Mouse (Mus musculus): ENCODE results near the gene Prss2. TPM values are rescaled to one million over a fixed set of nuclear protein-coding genes. Genes with fewer than 3 reads are reported as not detected.

Prss2 gene
- polyA plus RNA-seq, 1 experiment from 2014 or later: not detected

- WGBS: 74% methylated on average over 1 of the region's 1 CpGs
- no peak for DNase-seq (ENCODE audit: low spot score)
Measured at GRCm38 (mm10) chr6:41548286-41548685, 26.7 kb downstream of the Prss2 start.

GRCm38 (mm10) chr6:41553356-41554010, 31.9 kb downstream of the Prss2 start:
- Histone ChIP-seq H3K4me2 (replicated peaks) (no peak overlapping the region), H3K27ac (no peak overlapping the region), H3K9ac (no peak overlapping the region), H3K36me3 (replicated peaks; ENCODE audit: control insufficient read depth, insufficient read depth) (no peaks in the 10 kb centered on the region), H3K4me3 (replicated peaks; ENCODE audit: low read length) (no peak overlapping the region), H3K27me3 (ENCODE audit: control insufficient read depth, insufficient read depth, low read length) (no peaks in the 10 kb centered on the region), H3K4me1 (replicated peaks; ENCODE audit: control insufficient read depth, insufficient read depth, low read length) (no peaks in the 10 kb centered on the region), H3K9me3 (ENCODE audit: control insufficient read depth, low read length) (no peaks in the 10 kb centered on the region)
- ATAC-seq (ENCODE audit: low FRiP score) (no peak), DNase-seq (ENCODE audit: low spot score) (no peak)
- WGBS: 87% methylated on average over 5 of the region's 5 CpGs

More at GRCm38 (mm10) chr6:41548286-41548685, 26.7 kb downstream of the Prss2 start:
- no peak overlapping the region for H3K9ac ChIP-seq
- no peak overlapping the region for H3K4me3 ChIP-seq (replicated peaks; ENCODE audit: low read length)
- H3K27ac ChIP-seq: no peak overlapping the region
- no peak for ATAC-seq (ENCODE audit: low FRiP score)
- H3K9me3 ChIP-seq (ENCODE audit: control insufficient read depth, low read length): no peaks in the 10 kb centered on the region
- H3K4me1 ChIP-seq (replicated peaks; ENCODE audit: control insufficient read depth, insufficient read depth, low read length): peaks cover 7% of the 10 kb centered on the region; the same call in 1 of the 2 replicates
- H3K4me2 ChIP-seq (replicated peaks): no peak overlapping the region
- no peaks in the 10 kb centered on the region for H3K36me3 ChIP-seq (replicated peaks; ENCODE audit: control insufficient read depth, insufficient read depth)
- no peaks in the 10 kb centered on the region for H3K27me3 ChIP-seq (ENCODE audit: control insufficient read depth, insufficient read depth, low read length)

GRCm38 (mm10) chr6:41554295-41555169, 32.9 kb downstream of the Prss2 start:
- Histone ChIP-seq H3K9me3 (ENCODE audit: control insufficient read depth, low read length) (no peaks in the 10 kb centered on the region), H3K4me3 (replicated peaks; ENCODE audit: low read length) (no peak overlapping the region)
- ATAC-seq (ENCODE audit: low FRiP score): no peak

GRCm38 (mm10) chr6:41556389-41556788, 34.8 kb downstream of the Prss2 start:
- no peak overlapping the region for H3K9ac ChIP-seq
- peak; percentile 73 for DNase-seq (ENCODE audit: low spot score)
- no peaks in the 10 kb centered on the region for H3K9me3 ChIP-seq (ENCODE audit: control insufficient read depth, low read length)
- no peak overlapping the region for H3K27ac ChIP-seq
- H3K4me3 ChIP-seq (replicated peaks; ENCODE audit: low read length): no peak overlapping the region
- ATAC-seq (ENCODE audit: low FRiP score): peak; percentile 51; the same call in 1 of the 2 replicates
- no peaks in the 10 kb centered on the region for H3K27me3 ChIP-seq (ENCODE audit: control insufficient read depth, insufficient read depth, low read length)
- no peaks in the 10 kb centered on the region for H3K4me1 ChIP-seq (replicated peaks; ENCODE audit: control insufficient read depth, insufficient read depth, low read length)
- no peaks in the 10 kb centered on the region for H3K36me3 ChIP-seq (replicated peaks; ENCODE audit: control insufficient read depth, insufficient read depth)
- H3K4me2 ChIP-seq (replicated peaks): no peak overlapping the region

More at GRCm38 (mm10) chr6:41554295-41555169, 32.9 kb downstream of the Prss2 start:
- no peak for DNase-seq (ENCODE audit: low spot score)
- no peaks in the 10 kb centered on the region for H3K27me3 ChIP-seq (ENCODE audit: control insufficient read depth, insufficient read depth, low read length)
- WGBS: 89% methylated on average over 7 of the region's 7 CpGs
- H3K4me1 ChIP-seq (replicated peaks; ENCODE audit: control insufficient read depth, insufficient read depth, low read length): no peaks in the 10 kb centered on the region
- H3K36me3 ChIP-seq (replicated peaks; ENCODE audit: control insufficient read depth, insufficient read depth): no peaks in the 10 kb centered on the region
- H3K9ac ChIP-seq: no peak overlapping the region
- H3K27ac ChIP-seq: no peak overlapping the region
- no peak overlapping the region for H3K4me2 ChIP-seq (replicated peaks)

DNA sequence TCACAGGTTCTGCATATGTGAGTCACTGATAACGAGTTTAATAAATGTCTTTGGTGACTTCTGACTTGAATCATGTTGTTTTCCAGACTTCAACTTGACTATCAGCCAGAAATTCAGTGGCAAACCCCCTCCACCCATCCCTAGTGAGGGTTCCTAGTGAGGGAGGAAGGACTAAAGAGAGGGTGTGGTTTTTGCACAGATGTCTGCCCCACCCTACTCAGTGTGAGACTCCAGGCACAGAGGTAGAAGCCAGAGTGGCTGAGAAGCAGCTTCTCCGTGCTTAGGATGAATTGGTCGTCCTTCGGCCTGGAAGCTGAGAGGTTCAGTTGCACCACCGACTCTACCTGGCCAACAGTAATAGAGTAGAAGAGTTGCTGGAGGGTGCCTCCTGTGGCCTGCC, 35.9 kb downstream of the Prss2 start:
- 82% methylated on average over 5 of the region's 5 CpGs for WGBS
- no peak overlapping the region for H3K4me3 ChIP-seq (replicated peaks; ENCODE audit: low read length)
- DNase-seq (ENCODE audit: low spot score): no peak
- ATAC-seq (ENCODE audit: low FRiP score): no peak
- H3K4me2 ChIP-seq (replicated peaks): no peak overlapping the region
- no peak overlapping the region for H3K27ac ChIP-seq
- no peaks in the 10 kb centered on the region for H3K36me3 ChIP-seq (replicated peaks; ENCODE audit: control insufficient read depth, insufficient read depth)
- no peak overlapping the region for H3K9ac ChIP-seq
- H3K9me3 ChIP-seq (ENCODE audit: control insufficient read depth, low read length): no peaks in the 10 kb centered on the region
- no peaks in the 10 kb centered on the region for H3K4me1 ChIP-seq (replicated peaks; ENCODE audit: control insufficient read depth, insufficient read depth, low read length)
- H3K27me3 ChIP-seq (ENCODE audit: control insufficient read depth, insufficient read depth, low read length): no peaks in the 10 kb centered on the region

DNA sequence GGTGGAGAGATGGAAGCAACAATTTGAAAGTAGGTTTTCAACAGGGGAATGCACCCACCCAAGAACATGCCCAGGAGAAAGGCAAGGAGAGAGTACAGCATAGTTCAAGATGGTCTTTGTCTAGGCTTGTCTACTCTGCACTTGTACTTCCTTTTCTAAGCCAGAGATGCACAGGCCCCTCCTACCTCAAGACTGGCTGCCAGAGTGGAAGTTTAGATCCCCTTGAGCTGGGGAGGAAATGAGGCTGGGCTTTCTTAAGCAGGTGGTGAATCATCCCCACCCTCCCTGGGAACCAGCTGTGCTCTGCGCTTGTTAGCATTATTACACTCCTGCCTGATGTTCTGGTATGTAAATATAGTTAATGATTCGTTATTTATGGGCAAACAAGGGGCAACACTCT, 36.7 kb downstream of the Prss2 start:
- DNase-seq (ENCODE audit: low spot score) (no peak), ATAC-seq (ENCODE audit: low FRiP score) (no peak)
- H3K9me3 ChIP-seq (ENCODE audit: control insufficient read depth, low read length): no peaks in the 10 kb centered on the region
- WGBS: 50% methylated on average over 2 of the region's 2 CpGs
- H3K27me3 ChIP-seq (ENCODE audit: control insufficient read depth, insufficient read depth, low read length): no peaks in the 10 kb centered on the region
- no peak overlapping the region for H3K27ac ChIP-seq
- no peaks in the 10 kb centered on the region for H3K4me1 ChIP-seq (replicated peaks; ENCODE audit: control insufficient read depth, insufficient read depth, low read length)
- H3K9ac ChIP-seq: no peak overlapping the region
- no peaks in the 10 kb centered on the region for H3K36me3 ChIP-seq (replicated peaks; ENCODE audit: control insufficient read depth, insufficient read depth)
- H3K4me3 ChIP-seq (replicated peaks; ENCODE audit: low read length): no peak overlapping the region
- H3K4me2 ChIP-seq (replicated peaks): no peak overlapping the region

DNA sequence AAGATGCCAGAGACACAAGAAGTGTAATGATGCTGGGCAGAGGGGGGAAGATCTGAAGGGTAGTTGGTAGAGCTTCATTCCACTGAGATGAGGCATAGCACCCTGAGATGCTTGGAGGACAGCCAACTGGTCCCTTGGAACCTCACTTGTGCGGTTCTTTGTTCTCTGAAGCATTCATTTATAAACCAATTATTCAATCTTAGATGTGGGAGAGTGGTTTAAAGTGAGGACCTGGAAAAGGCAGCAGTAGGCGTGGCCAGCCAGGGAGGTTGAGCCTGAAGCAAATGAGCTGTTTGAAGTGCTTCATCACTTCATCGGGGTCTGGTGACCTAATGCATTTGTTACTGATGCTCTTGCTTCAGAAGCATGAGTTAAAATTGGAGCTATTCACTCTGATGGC, 37.7 kb downstream of the Prss2 start:
- DNase-seq (ENCODE audit: low spot score): no peak
- 70% methylated on average over 3 of the region's 3 CpGs for WGBS
- Histone ChIP-seq H3K4me3 (replicated peaks; ENCODE audit: low read length) (no peak overlapping the region), H3K27ac (no peak overlapping the region), H3K9ac (no peak overlapping the region), H3K4me2 (replicated peaks) (no peak overlapping the region), H3K36me3 (replicated peaks; ENCODE audit: control insufficient read depth, insufficient read depth) (no peaks in the 10 kb centered on the region), H3K4me1 (replicated peaks; ENCODE audit: control insufficient read depth, insufficient read depth, low read length) (no peaks in the 10 kb centered on the region), H3K9me3 (ENCODE audit: control insufficient read depth, low read length) (no peaks in the 10 kb centered on the region), H3K27me3 (ENCODE audit: control insufficient read depth, insufficient read depth, low read length) (no peaks in the 10 kb centered on the region)
- ATAC-seq (ENCODE audit: low FRiP score): no peak

DNA sequence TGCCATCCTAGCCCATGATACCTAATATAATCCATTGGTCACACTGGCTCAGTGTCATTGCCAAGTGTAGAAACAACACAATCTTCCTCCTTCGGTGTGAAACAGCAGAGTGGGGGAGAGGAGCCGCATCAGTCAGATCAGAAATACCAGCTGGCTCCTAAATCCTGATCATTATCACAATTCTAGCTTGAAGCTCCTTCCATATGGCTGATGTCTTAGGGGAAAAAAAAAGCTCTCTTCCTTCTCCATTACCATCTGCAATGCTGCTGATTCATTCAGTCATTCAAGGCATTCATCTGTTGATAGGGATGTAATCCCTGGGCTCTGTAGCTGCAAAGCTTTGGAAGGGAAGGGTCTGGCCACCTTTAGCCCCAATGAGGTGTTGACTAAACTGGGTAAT, 38.7 kb downstream of the Prss2 start:
- Histone ChIP-seq H3K4me3 (replicated peaks; ENCODE audit: low read length) (no peak overlapping the region), H3K4me1 (replicated peaks; ENCODE audit: control insufficient read depth, insufficient read depth, low read length) (no peaks in the 10 kb centered on the region), H3K27me3 (ENCODE audit: control insufficient read depth, insufficient read depth, low read length) (no peaks in the 10 kb centered on the region), H3K36me3 (replicated peaks; ENCODE audit: control insufficient read depth, insufficient read depth) (no peaks in the 10 kb centered on the region), H3K27ac (no peak overlapping the region), H3K9ac (no peak overlapping the region), H3K9me3 (ENCODE audit: control insufficient read depth, low read length) (no peaks in the 10 kb centered on the region), H3K4me2 (replicated peaks) (no peak overlapping the region)
- WGBS: 64% methylated on average over 2 of the region's 2 CpGs
- ATAC-seq (ENCODE audit: low FRiP score): no peak
- DNase-seq (ENCODE audit: low spot score): no peak

- Histone ChIP-seq H3K27ac (no peak overlapping the region), H3K4me1 (replicated peaks; ENCODE audit: control insufficient read depth, insufficient read depth, low read length) (no peaks in the 10 kb centered on the region), H3K27me3 (ENCODE audit: control insufficient read depth, insufficient read depth, low read length) (no peaks in the 10 kb centered on the region), H3K4me3 (replicated peaks; ENCODE audit: low read length) (peak overlapping the region; percentile 27), H3K9ac (0 out of 2 replicates have a peak overlapping the region, but pooled peaks have one; percentile 21), H3K36me3 (replicated peaks; ENCODE audit: control insufficient read depth, insufficient read depth) (no peaks in the 10 kb centered on the region), H3K9me3 (ENCODE audit: control insufficient read depth, low read length) (no peaks in the 10 kb centered on the region), H3K4me2 (replicated peaks) (peak overlapping the region; percentile 45)
- ATAC-seq (ENCODE audit: low FRiP score): no peak
- WGBS: 89% methylated on average over 4 of the region's 4 CpGs
- no peak for DNase-seq (ENCODE audit: low spot score)
Measured at GRCm38 (mm10) chr6:41562598-41562997, 41.0 kb downstream of the Prss2 start.

All from hindbrain, embryonic 14.5 days (tissue).